Mouse (Mus musculus): ENCODE results near the gene Gas7. TPM values are rescaled to one million over a fixed set of nuclear protein-coding genes. Genes with fewer than 3 reads are reported as not detected.

Gas7 gene
- polyA plus RNA-seq, 1 experiment, result 14.2 TPM

DNA sequence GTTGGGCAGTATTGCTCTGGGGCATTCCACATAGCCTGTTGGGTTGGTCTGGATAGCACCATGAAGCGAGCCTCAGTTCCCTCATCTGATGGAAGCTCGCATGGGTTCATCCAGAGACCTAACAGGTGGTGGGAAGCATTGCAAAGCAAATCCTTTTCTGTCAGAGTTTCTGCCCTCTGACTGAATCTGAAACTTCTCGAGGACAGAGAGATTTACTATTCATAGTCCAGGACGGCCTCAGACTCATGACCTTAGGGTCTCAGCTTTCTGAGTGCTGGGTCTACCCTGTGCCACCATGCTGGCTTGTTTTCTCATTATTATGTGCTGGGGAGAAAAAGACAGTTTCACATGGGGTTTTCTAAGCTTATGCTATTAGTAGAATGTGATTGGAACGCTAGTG is 122.2 kb downstream of the Gas7 start:
- no peak for DNase-seq (ENCODE audit: low read depth)

DNA sequence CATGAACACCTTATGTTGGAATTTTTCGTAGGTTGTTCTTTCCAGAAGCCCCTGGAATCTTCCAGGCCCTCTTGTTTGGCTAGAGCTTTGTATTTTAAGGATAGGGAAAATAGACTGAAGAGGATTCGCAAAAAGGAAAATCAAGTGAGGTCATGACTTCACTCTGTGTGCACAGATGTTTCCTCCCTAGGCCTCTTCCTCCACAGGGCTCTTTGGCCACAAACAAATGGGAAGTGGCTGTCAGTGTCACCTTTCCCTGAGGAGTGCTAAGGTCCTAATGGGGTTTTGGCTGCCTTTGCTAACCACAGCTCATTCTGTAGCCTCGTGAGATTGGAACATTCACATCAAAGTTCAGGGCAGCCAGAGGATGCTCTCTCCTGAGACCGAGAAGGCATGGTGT is 122.8 kb downstream of the Gas7 start:
- DNase-seq (ENCODE audit: low read depth), result no peak

DNA sequence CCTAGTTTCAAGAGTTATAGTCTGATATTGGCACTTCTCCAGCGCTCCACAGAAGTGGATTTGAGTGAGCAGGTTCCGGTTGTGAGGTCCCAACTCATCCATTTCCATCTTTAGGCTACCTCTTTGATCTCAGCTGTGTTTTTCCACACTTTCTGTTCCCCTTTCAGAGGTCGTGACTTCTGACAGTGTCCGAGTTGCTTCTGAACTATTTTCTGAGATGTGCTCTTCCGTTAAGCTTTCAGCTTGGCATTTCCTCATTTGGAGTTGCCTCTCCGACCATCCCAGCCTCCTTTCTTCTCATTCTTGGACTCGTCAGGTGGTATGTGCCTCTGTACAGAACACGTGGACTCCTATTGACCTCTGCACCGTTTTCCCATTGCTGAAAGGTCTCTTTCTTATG is 123.9 kb downstream of the Gas7 start:
- no peak for DNase-seq (ENCODE audit: low read depth)

DNA sequence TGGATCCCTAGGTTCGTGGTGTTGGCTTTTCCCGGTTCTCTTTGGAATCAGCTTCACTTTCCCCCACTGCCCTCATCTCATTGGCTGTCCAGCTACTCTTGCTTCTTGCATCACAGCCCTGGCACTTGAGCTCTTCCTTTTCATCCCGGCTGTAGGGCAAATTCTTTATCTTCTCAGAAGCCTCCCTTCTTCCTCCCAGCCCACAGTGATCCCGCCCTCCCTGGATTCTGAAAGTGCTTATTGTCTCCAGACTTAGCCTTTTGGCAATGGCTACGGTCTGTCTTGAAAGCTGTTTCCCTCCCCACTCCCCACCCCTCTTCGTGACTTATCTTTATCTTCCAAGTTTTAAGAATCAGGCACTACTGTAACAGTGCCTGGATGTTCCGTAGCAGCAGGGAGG is 126.3 kb downstream of the Gas7 start:
- no peak for DNase-seq (ENCODE audit: low read depth)

DNA sequence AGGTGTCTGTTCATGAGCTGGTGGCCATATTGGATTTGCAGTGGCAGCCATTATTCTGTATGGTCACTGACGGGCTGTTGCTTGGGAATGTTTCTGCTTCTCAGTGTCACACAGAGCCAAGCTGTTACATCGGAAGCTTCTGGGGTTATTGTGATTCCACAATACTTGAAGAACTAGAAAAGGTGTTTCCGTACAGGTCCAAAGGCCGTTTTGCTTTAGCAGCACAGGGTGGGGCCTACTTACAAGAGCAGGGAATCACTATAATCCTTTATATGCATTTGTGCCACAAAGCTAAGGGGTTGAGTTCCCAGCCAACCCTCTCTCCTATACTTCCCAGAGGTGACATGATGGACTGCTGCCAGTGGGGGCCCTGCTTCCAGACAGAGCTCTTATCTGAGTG is 127.3 kb downstream of the Gas7 start:
- DNase-seq (ENCODE audit: low read depth), result no peak

DNA sequence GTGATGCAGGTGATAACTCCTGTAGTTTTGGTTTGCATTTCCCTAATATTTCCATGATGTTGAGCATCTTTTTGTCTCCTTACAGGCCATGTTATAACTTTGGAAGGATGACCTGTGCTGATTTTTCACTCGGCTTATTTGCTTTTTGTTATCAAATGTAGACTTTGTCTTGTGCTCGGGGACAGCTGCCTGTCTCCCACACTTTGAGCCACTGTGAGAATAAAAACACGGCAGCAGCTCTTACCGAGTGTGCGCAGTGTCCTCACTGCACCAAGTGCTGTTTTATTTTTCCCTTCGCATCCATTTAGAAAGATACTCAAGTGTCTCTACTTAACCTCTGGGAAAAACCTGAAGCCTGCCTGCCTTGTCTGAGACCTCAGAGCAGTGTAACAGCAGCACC is 129.8 kb downstream of the Gas7 start:
- DNase-seq (ENCODE audit: low read depth), result no peak

DNA sequence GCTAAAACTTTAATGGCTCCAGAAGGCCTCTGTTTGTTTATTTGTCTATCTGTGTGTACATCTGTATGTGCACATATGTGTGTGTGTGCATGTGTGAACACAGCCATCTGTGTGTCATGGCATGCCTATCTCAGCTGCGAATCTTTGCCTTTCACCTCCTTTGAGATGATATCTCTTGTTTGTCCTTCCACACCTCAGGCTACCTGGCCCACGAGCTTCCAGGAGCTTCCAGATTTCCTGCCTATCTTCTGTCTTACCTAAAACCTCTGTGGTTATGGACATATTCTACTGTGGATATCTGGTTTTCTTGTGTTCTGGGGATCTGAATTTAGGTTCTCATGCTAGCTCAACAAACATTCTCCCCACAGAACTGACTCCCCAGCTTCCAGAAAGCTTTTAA is 130.4 kb downstream of the Gas7 start:
- DNase-seq (ENCODE audit: low read depth), result no peak

DNA sequence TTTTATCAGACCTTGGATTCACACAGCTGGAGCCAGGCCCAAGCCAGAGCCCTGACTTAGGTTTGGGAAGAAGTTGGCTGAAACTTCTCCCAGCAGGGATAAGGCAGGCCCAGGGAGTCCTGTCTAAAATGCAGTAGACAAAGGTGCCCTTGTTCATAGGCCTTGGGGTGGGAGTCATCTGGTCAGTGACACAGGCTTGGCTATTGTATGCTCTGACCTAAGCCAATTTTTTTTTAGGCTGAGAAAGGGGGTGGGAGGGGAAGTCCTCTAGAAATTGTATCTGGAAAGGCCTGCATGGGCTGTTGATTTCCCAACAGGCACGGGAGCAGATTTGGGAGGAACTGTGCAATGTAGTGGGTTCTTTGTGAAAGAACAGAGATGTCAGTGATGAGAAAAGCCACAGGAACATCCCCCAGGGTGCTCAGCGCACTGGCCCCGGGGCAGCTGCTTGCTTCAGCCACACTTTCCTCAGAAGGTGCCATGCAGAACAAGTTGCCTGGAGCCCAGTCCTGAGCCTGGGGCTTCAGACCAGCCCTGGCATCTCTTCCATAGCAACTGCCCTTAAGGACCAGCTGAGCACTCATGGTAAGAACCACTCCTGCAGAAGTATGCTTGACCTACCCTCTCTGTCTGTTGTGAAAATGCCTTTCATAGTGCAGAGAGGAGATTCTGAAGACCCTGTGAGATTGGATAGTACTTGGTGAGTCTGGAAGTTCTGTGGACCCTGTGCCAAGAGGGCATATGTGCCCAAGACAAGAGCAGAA is 131.2 kb downstream of the Gas7 start:
- DNase-seq (ENCODE audit: low read depth), result no peak

DNA sequence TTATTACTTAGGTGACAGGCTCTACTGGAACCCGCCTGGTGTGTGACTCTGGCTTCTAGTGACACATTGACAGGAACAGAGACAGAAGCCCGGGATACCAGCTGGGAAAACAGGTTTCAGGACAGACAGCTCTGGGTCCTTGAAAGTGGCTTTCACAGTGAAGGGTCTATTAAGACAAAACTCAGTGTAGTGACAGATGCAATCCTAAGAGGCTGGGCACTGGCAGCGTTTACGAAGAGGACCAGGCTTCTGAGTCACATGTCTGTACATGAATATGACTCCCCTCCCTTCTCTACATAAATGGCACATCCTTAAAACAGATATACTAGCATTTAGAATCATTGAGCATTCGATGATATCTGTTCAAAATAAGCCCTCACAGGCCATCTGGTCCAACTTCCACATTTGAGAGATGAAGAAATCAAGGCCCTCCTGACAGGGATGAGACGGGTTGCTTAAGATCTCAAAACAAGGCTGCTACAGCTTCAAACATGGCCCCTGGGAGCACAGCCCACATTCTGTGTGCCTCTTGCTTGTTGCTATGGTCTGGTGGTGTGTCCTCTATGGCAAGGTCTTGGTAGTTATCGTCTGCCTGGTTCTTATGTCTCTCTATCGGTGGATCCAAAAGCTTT is 133.1 kb downstream of the Gas7 start:
- DNase-seq (ENCODE audit: low read depth), result no peak

DNA sequence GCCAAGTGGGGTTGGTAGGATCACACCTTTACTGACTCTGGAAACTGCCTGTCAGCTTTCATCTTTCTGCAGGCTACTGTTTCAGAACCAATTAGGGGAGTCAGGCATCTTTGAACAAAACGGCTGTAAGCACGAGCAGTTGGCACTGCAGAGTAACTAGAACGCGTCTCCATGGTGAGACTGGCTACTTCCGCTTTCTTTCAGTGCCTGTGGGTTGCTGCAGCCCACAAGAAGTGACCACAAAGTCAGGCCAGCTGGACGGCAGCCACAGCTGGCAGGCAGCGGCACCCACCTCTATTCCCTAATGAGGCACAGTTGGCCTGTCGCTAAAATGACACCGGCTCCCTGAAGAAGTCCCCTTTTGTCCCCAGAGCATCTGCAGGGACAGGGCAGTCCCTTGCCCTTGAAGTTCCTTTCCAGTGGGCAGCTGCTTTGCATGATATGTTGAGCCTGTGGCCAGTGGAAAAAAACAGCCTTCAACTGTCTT is 133.6 kb downstream of the Gas7 start:
- no peak for DNase-seq (ENCODE audit: low read depth)

DNA sequence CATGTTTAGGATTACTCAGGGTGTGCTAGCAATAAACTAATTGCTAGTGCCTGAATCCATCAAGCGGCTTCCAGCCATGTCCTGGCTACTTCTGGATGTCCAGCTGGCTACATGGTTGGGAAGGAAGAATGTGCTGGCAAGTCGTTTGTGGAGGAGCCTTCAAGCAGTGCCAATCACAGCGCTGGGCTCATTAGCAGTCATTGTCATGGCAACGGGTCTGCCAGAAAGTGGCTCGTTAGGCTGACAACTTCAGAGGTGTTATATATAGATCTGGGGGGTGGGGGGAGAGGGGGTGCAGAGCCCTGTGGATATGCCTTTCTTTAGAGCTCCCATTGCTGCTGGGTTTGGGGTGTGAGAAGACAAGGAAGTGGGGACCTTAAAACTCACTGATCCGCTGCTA is 141.0 kb downstream of the Gas7 start:
- DNase-seq (ENCODE audit: low read depth), result no peak

DNA sequence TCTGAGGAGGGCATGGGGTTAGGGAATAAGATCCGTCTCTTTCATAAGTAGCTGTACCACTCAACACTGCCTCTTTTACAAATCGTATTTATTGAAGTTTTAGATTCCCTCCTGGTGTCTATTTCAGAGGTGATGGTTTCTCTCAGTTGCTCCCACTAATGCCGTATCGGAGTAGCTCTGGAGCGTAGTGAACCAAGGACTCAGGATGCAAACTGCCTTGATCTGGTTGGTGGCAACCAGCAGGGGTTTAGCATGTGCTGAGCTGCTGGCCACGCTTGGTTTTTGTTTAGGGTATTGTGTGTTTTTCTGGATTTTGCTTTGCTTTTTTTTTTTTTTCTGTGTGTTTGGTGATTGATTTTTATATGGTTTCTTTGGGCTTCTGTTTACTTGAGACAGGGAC is 141.6 kb downstream of the Gas7 start:
- no peak for DNase-seq (ENCODE audit: low read depth)

DNA sequence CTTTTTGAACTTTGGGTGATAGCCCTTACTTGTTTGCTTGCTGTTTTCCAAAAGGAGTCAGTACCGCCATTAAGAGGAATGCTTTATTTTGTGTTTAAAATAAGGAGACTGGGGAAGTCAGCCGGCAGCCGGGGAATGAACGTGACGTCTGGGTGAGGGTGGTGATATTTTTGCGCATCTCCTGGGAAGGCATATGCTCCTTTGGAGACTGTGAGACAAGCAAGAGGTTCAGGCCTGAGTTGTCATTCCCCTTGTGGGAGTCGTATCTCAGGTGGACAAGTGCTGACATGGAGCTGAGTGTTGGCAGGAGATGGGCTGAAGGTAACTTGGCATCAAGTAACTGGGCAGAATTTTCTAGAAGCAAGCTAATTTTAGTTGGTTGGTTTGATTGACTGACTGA is 142.2 kb downstream of the Gas7 start:
- DNase-seq (ENCODE audit: low read depth), result no peak

DNA sequence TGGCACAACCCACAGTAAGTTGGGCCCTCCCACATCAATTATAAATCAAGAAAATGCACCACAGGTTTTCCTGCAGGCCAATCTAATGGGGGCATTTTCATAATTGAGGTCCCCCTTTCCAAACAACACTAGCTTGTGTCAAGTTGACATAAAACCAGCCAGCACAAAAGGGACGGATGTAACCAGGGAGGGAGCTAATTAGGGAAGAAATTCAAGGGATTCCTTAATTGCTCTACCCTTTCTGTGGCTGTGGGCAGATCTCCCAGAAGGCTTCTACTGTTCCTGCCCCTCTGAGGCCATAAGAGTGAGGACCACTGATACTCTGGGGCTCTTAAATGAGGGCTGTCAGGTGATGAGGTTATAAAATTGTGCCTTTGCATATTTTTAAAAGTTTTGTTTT is 143.9 kb downstream of the Gas7 start:
- no peak for DNase-seq (ENCODE audit: low read depth)

DNA sequence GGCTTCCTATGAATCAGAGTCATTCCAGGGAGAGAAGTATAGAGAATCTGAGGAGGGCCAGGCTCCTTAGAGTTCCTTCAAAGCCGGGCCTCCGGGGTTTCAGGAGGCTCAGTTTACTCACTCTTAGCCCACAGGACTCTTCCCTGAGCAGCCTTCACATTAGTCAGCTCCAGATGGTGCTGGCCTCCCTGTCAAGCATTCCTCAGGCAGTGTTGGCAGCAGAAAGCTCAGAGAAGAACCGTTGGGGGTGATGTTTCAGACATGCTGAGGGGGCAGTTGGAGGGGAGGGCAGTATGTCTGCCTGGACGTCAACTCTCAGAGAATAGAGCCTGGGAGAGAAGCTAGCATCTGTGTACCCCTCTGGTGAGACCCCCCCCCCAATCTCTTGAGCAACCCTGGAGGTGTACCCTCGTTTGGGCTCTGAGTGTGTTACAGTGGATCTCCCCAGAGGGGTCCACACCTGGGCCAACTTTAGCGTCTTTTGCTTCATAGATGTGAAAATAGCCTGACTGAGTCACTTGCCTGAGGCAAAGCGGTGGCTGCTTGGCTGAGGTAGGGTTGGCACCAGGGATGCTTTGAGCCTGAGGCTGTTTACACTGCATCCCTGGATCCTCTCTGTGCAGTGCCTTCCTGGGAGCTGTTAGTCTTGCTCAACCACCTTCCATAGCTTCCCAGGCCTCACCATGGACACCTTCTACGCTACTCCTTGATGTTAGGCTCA is 145.6 kb downstream of the Gas7 start:
- no peak for DNase-seq (ENCODE audit: low read depth)

DNA sequence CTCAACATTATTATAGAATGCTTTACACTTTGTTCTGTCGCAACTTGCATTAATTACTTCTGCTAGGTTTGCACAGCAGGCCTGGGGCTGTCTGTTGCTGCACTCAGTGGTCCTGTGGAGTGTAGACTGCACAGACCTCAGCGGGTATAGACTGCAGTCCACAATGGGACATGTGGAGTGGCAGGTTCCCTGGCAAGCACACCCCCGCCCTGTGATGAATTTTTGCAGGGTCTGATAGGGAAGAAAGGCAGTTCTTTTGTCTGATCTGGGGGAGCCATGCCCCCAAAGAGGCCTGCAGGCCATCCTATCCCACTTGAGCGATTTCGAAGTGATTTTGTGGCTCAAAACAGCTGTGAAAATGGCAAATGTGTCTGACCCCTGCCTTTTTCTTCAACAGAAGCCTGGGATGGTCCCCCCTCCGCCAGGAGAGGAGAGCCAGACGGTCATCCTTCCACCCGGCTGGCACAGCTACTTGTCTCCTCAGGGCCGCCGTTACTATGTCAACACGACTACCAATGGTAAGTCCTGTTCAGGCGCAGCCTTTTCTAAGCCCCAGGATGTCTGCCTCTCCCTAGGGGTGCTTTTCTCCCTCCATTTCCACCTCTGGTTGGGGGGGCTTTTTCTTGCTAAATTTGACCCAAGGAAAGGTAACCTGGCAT is 147.6 kb downstream of the Gas7 start:
- no peak for DNase-seq (ENCODE audit: low read depth)

DNA sequence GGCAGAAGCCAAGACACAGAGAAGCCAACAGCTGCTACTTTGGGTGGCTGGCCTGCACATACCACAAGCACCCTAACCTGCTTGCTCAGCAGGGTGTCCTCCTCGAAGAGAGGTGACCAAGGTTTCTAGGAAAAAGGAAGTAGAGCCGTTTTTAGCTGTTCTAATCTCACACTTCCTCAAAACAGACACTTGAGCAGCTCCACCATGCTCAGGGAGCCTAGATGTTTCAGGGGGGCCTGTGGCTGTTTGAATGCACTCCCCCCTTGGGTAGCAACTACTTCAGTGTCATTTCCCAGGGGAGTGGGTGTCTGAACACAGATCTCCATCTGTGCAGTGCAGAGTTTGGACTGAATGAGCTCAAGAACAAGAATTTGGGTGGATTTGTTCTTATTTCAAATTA is 149.2 kb downstream of the Gas7 start:
- no peak for DNase-seq (ENCODE audit: low read depth)

DNA sequence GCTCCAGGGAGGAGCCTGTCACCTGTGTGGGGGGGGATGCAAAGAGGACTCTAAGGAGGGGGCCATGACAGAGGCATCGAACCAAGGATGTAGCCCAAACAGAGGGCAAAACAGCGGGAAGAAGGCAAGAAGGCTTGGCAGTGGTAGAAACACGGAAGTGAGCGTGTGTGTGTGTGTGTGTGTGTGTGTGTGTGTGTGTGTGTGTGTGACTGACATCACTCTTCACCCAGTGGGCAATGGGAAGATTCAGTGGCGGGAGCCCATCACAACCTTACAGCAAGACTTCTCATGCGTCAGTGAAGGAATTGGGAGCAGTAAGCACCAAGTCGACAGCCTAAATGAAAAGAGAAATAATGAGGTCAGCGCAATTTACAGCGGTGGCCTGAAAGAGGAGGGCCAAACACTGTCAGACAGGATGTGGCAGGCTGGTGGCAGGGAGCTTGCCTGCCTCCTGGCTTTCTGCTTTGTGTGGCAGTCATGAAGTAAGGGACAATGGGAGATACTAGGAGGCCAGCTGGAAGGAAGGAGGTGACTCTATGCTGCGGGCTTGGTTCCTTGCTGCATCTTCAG is 153.0 kb downstream of the Gas7 start:
- DNase-seq (ENCODE audit: low read depth), result no peak

DNA sequence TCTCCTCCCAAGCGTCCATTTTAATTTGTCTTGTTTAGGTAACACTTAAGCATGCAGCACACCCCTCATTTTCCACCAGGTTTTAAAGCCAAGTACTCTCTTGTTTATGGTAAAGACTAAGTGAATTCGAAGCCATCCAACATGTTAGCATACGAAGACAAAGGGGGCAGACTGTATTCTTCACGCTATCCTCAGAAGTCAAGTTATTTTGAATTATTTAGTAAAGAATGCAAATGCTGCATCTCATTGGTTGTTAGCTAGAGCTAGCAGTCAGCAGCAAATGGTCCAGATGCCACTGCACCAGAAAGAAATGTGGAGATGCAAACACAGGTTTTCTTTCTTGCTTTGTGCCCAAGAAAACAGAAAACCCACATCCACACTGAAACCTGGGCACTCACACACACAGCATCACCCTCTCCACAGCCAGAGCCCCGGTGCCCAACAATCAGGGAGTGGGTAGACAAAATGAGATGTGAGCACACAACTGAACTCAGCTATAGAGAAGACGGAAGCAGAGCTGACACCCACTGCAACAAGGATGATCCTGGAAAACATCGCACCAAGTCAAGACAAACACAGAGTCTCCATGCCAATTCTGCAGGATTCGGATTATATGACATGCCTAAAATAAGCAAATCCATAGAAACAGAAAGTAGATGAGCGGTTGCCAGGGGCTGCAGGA is 157.1 kb downstream of the Gas7 start:
- no peak for DNase-seq (ENCODE audit: low read depth)

DNA sequence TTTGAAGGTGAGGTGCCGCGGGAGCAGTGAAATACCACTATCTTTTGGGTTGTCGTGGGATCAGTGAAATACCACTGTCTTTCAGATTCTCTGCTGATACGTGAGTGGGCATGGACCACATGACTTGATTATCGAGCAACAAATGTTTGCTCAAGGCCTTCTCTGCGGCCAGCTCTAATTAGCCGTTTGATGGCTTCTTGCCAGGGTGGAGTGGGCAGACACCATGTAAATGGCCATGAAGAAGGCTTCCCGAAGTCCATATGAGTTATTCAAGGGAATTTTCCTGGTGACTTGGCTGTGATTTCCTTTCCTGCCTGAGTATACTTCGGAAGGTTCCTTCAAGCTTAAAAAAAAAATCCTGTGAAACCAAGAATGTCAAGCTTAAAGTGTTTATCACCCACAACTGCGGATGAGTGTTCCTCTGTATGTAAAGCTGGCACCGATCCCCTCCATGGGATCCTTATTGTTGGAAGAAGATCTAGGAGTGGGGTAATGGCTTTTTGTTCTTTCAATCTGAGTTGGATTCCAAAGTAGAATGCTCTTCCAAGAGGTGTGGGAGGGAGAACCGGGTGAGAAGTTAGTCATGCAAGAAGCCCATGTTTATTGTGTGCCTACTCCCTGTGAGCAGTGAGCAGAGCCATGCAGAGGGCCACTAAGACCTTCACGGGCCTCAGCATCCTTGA is 161.5 kb downstream of the Gas7 start:
- peak; percentile 93 for DNase-seq (ENCODE audit: low read depth)

DNA sequence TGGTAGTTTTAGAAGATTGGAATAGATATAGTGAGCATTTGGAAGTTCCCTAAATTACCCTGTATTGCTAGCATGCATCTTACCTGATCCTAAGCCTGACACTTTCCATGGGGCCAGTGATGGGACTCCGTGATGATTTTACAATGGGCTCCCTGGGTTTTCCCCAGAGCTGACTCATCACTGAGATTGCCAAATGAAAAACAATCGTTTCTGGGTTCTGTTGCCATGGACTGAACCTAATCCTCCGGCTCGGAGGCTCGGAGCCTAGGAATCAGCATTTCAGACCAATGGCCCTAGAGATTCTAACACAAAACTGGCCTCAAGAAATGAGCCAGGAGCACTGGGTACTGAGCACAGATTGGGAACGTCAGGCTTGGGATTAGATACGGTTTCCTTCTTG is 167.1 kb downstream of the Gas7 start:
- DNase-seq (ENCODE audit: low read depth), result no peak
